Mouse (Mus musculus) MEL-GATA-1-ER (cell line): ENCODE measurements around the gene 1700018G05Rik.
"Not testable (repeated sequence)": the region's sequence is repeated elsewhere in the genome, so short reads cannot be mapped to it uniquely, and the experiment has no call there.

Experiments
- DNase-seq: peaks from one replicate; pipeline ENCODE4 v3.0.0-alpha.2; 2012; ENCODE audit warnings: low read depth; ENCODE audit errors: extremely low read depth

The 1700018G05Rik gene

DNA sequence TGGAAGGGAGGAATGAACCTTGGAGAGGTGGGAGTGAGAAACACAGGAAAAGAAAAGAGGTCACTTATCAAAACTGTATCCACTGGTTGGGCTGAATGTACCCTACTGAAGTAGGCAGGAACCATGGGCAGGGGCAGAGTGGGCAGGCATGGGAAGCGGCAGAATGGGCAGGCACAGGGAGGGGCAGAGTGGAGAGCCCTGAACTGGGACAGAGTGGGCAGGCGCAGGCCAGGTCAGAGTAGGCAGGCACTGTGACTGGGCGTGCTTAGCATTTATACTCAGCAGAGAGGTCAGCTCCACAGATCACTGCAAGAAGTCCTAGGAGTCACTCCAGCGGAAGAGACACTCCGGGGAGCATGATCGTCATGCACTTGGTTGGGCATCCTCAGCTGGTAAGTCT, at the start of gene 1700018G05Rik:
Gene 1700018G05Rik, plus strand, starts transcription at position 301 of the 400 bp plus-strand sequence.
- not testable (repeated sequence) for DNase-seq

DNA sequence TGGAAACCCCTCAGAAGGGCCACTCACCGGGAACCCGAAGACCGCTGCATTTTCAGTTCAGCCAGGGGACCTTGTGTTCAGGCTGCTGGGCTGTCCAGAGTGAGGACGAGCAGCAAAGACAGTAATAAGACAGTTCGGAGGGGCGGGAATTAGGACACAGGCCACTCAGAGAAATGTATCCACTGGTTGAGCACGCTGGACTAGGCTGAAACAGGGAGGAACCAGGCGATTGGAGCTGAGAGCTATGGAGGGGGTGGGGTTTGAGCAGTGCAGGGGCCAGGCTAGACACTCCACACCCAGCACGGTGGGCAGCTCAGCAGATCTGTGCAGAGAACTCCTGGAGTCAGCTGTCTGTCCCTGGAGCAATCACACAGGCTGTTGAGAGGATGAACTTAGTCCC, 19.6 kb upstream of the 1700018G05Rik start, which contains the start of the genes Dmrtc1a and 1700011M02Rik:
Gene Dmrtc1a, minus strand, starts transcription at position 101 of the 400 bp plus-strand sequence.
Gene 1700011M02Rik, plus strand, starts transcription at position 319 of the 400 bp plus-strand sequence.
- DNase-seq: not testable (repeated sequence)

DNA sequence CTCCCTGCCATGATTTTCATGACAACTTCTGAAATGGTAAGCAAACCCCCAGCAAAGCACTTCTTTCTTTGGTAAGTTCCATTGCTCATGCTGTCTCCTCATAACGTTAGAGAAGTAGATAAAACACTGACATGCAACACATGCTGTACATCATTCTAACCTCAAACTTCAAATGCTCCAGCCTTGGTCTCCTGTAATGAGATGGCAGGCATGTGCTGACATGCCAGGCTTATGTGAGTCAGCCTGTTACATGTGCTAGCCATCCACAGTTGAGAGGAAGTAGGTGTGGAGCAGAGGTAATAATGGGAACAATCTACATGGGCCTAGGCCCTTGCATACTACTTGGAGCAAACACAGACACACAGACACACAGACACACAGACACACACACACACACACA, 13.3 kb upstream of the 1700018G05Rik start:
- DNase-seq: not testable (repeated sequence)

DNA sequence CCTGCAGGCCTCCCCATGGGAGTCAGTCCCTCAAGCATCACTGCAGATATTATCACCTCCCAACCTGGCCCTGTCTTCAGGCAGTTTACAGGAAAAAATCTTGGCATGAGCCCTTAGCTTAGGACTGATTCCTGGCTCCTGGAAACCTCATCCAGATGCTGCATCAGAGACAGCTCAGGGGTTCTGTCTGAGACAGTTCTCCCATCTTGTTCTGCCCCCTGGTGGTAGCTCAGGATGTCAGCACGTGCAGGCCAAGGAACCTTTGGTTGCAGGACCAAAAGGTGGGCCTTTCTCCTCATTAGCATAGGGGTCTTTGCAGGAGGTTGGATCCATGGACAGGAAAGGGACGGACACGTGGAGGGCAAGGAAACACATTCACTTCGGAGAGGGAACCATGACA, 1.5 kb upstream of the 1700018G05Rik start:
- DNase-seq: not testable (repeated sequence)

DNA sequence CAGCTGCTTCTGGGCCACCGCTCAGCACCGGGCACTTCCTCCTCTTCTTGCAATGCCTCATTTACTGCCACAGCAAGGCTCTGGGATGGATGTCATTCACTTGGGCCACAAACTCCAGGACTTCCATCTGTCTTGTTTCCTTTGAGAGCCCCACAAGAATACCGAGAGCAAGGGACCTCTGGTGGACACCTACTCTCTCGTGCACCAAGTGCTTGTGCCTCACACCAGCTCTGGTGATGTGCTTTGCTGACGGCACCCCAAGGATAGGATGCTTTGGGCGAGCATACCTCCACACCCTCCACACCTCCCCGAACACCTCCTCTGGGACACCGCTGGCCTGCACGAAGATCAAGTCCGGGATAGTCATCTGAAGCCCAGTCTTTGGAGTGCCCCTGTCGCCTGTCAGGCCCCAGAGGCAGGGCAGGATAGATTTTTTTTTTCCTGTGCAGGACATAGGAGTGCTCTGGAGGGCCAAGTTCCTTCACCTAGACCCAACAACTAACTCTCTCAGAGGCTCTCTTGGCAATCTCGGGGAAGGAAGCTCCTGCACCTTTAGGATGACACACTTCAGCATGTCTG, 4.9 kb downstream of the 1700018G05Rik start:
- DNase-seq: no peak

DNA sequence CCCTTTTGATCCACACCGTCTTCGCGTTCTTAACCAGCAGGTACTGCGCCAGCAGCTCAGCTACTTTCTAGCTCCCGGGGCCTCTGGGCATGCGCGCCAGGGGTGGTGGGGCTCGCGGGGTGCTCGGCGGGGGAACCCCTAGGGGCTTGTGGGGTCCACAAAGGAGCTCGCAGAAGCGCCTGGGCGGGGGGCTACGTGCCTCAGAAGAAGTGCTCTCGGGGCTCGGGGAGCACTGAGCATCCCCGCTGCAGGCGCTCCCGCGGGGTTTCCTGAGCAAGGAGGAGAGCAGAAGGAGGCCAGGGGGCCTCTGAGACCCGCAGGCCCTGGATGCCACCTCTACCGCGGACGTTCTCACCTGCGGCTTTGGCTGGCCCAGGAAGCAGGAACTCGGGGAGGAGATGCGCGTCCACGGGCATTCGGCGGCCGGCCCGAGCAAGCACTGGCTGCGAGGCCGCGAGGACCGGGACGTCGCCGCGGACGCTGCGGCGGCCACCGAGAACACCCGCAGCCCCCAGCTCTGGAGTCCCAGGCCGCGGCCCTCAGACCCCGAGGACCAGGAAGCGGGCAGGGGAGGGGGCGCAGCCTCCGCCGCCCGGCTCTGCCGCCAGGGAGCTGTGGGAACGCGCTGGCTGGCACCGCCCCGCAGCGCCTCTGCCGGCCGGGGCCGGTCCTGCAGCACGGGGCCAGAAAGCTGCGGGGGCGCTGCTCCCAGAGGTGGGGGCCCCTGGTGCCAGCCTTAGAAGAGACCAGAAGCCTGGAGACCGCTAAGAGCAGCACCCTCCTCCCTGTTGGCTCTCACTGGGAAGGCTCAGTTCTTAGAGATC, 5.6 kb downstream of the 1700018G05Rik start:
- DNase-seq: no peak

DNA sequence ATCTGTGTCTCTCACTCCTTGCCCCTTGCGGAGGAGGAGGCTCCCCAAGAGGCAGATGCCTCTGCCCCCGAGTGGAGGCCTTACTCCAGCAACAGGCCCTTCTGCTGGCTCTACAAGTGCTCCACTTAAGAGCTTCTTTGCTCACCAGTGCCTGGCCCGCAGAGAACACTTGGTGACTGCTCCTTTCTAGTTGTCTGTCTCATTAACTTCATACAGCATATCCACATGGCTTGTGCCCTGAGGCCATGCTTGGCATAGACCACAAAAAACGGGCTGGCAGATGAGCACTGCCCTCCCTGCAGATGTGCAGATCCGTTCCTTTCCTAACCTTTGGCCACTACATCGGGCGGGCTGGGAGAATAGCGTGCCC, 6.2 kb downstream of the 1700018G05Rik start:
- no peak for DNase-seq

DNA sequence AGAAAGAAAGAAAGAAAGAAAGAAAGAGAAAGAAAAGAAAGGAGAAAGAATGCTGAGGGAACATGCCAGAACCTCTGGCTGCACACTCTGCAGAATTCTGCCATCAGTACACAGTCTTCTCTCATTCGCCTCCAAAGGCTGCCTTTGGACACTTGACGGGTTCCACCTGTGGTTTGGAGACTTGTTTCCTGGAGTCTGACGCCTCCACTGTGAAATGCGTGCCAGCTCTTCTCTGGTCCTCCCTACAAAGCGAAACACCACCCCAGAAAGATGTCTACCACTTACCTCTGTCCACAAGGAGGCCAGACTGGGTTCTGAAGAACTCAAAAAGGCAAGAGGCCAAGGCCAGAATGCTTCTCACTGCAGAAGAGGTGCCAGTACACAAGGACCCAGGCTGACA, 8.6 kb downstream of the 1700018G05Rik start:
- no peak for DNase-seq

DNA sequence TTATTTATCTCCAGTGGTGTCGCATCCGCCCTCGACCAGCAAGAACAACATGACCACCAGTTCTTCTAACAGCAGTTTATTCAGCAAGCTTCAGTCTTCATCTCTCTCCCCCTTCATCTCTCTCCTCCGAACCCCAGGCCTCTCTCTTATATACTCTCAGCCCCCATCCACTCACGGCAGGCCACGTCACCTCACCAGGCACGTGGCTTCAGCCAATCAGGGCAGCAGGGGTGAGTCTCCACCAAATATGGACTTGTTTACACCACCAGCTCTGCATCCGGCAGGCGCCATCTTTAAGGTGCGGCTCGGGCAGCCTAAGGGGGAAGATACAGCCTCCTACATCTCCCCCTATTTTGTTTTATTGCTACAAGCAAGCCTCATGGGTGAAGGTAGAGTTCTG, 22.0 kb downstream of the 1700018G05Rik start:
- DNase-seq: not testable (repeated sequence)

DNA sequence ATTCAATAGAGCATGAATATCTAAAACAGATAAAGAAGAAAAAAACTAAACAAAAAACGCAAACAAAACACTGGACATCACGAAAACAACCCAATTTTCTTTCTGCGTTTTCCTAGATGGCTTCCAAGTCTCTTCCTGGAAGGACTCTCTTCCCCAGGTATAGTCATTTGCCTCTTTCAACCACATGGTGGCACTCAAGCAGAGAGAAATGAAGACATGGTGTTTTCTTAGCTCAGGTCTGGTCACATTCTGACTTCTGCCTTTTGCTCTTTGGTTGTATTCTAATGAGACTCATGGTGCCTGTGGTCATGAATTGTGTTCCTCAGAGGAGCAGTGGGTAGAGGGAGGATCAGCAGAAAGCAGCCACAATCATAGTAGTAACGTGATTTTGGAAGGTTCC, 30.7 kb downstream of the 1700018G05Rik start:
- DNase-seq: peak; percentile 11

DNA sequence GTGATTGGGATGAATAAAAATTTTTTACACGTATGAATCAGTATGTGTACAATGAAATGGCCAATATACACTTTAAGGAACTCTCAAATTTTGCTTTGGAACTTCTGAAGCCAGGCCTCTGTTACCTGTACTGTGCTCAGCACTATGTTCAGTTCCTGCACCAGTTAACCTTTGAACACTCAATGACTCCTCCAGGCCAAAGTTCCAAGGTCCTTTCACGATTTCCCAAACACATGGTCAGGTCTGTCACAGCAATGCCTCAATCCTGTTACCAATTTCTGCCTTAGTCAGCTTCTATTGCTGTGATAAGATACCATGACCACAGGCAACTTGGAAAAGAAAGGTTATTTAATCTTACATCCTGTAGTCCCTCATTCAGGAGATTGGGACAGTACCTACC, 32.4 kb downstream of the 1700018G05Rik start:
- no peak for DNase-seq
